Mouse (Mus musculus) spleen, adult 2 months (tissue): ENCODE data around the gene Tmem121.

Experiments used
- CTCF ChIP-seq: fragments of 200-500 bp; IDR thresholded peaks from 2 replicates; pipeline ENCODE4 v1.5.1; 2011; ENCODE audit warnings: mild to moderate bottlenecking, inconsistent platforms; ENCODE audit not compliant: insufficient read depth, insufficient read length, insufficient replicate concordance; ENCODE audit errors: extremely low read depth
- POLR2A ChIP-seq: fragments of 200-500 bp; IDR thresholded peaks from 2 replicates; pipeline ENCODE4 v1.6.1; 2011; ENCODE audit warnings: low read depth, low read length, inconsistent platforms

DNA sequence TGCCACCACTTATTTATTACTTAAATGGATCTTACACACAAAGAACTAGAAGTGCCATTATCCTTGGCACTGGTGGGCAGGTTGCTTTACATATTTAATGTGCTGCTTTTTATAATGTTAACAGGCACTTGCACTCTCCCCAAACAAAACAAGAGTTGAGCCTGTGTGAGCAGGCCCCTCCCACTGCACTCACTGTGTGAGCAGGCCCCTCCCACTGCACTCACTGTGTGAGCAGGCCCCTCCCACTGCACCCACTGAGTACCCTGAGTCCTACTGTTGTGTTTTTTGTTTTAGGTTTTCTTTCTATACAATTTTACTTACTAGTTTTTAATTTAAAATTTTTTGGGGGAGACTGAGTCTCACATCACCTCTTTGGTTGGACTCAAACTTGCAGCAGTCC lies 16.3 kb downstream of the Tmem121 start:
- TF ChIP-seq POLR2A (no peak), CTCF (no peak)
